Mouse (Mus musculus) heart, embryonic 15.5 days (tissue): Measurements from ENCODE around the gene Mettl7a3. TPM values are rescaled to one million over a fixed set of nuclear protein-coding genes. Genes with fewer than 3 reads are reported as not detected.
A peak's percentile ranks its signal among the peaks of the same experiment; 100 is the strongest.
"Not testable (repeated sequence)": the region's sequence is repeated elsewhere in the genome, so short reads cannot be mapped to it uniquely, and the experiment has no call there.

Experiments used
- ATAC-seq: fragments of 200-750 bp; cut with Nextera tagmentation; replicated peaks from 2 replicates; pipeline ENCODE4 v1.8.0; 2017; ENCODE audit warnings: low read depth, moderate TSS enrichment; ENCODE audit not compliant: insufficient number of reproducible peaks, insufficient read depth, low FRiP score
- H3K27ac ChIP-seq: fragments of 300-500 bp; sonication (generic); 2 replicates; pipeline ENCODE4 v1.5.1; 2015; ENCODE audit warnings: mild to moderate bottlenecking, inconsistent platforms
- H3K27me3 ChIP-seq: fragments of 300-500 bp; sonication (generic); 2 replicates; pipeline ENCODE4 v1.6.1; 2015; ENCODE audit warnings: inconsistent platforms
- H3K36me3 ChIP-seq: fragments of 300-500 bp; sonication (generic); 2 replicates; pipeline ENCODE4 v1.6.1; 2015; ENCODE audit warnings: mild to moderate bottlenecking, inconsistent platforms
- H3K4me1 ChIP-seq: fragments of 300-500 bp; sonication (generic); replicated peaks from 2 replicates; pipeline ENCODE4 v1.6.1; 2015; ENCODE audit warnings: inconsistent platforms
- H3K4me2 ChIP-seq: fragments of 300-500 bp; sonication (generic); 2 replicates; pipeline ENCODE4 v1.6.1; 2015; ENCODE audit warnings: inconsistent platforms, mild to moderate bottlenecking, moderate library complexity
- H3K4me3 ChIP-seq: fragments of 300-500 bp; sonication (generic); 2 replicates; pipeline ENCODE4 v1.5.1; 2015; ENCODE audit warnings: mild to moderate bottlenecking, inconsistent platforms
- H3K9ac ChIP-seq: fragments of 300-500 bp; sonication (generic); 2 replicates; pipeline ENCODE4 v1.6.1; 2015; ENCODE audit warnings: mild to moderate bottlenecking, inconsistent platforms
- H3K9me3 ChIP-seq: fragments of 300-500 bp; sonication (generic); replicated peaks from 2 replicates; pipeline ENCODE4 v1.6.1; 2016; ENCODE audit warnings: inconsistent platforms
- WGBS: fragments of 180-500 bp; shearing (Covaris S2); methylation state at CpG from one replicate; pipeline ENCODE4 v1.1.7; 2015; ENCODE audit warnings: mixed read lengths; 5-methylcytosine and 5-hydroxymethylcytosine counted together
- polyA plus RNA-seq: library from polyadenylated mRNA; unstranded; fragments of >200 nt; fragmentation: Nextera tagmentation; extraction: Ambion mirVana; gene quantifications from 2 replicates; pipeline ENCODE4 v1.2.1, GENCODE M21; 2015

The Mettl7a3 gene
- polyA plus RNA-seq, 1 experiment from 2014 or later, result not detected

DNA sequence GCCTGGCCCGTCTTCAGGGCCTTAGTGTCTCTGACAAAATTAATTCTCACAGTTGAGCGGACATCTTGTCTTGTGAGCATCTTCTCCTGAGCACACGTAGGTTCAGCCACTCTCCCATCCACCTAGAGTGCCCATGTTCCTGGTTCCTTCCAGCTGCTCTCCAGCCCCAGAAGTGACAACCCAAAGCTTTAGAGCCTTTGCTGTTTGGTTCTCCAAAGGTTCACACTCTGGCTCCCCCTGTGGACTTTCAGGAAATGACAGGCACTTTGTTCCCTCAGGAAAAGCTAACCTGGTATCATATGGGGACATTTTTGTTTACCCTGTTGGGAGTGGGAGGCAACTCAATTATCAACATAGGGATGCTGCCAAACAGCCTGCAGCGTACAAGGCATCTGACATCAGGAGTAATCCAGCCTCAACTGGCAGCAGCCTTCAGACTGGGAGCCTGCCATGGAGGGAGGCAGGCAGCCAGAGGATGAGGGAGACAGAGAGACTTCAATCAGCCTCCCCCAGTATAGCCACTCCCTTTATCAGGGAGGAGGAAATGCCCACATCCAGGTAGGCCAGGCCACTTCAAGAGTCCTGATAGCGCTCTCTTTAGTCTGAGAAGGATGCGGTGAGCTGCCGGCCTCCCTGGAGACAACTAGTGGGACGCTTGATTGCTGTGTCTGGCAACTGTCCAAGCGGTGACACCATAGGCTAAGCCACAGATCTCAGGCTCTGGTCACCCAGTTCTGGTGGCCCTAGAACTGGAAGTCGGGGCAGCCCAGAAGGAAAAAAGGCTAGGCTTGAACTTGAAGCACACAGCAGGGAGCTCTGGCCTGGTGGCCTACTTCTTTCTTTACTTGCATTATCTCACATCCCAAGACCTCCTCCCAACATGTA lies 2.4 kb upstream of the Mettl7a3 start:
- not testable (repeated sequence) for H3K4me2 ChIP-seq, H3K9me3 ChIP-seq, H3K4me1 ChIP-seq, H3K9ac ChIP-seq, H3K36me3 ChIP-seq, H3K4me3 ChIP-seq, H3K27me3 ChIP-seq, H3K27ac ChIP-seq
- ATAC-seq, result 0 out of 2 replicates have a peak, but pooled peaks have one; percentile 18
- WGBS, result 21% methylated on average over 2 of the region's 10 CpGs

DNA sequence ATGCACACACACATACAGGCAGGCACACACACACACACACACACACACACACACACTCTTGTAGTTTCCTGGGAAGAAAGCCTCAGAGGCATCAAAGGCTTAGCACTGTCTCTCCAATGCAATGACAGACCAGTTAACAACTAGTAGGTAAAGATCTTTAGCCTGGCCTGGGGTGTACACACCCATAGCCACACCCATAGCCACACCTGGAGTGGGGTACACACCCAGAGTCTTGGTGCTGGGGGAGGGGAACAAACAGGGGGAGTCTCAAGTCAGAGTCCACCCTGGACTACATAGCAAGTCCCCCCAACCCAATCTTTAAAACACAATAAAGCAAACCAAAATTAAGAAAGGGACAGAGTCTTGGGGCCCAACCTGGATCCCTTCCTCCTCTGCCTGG lies 2.6 kb downstream of the Mettl7a3 start:
- ATAC-seq, H3K9me3 ChIP-seq: not testable (repeated sequence)

DNA sequence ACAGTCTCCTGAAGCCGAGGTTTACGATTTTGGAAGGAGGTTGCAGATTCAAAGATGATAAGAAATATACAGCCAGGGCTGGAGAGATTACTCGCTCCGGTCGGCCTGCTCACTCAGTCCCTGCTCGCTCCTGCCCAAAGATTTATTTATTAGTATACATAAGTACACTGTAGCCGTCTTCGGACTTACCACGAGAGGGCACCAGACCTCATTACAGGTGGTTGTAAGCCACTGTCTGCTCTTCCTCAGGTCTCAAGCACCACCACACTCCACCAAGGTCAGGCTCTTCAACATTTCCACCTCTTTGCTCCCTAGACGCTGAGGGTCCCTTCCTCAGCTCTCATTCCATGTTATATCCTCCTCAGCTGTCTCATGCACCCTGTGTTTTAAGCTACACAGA lies 3.1 kb downstream of the Mettl7a3 start:
- not testable (repeated sequence) for H3K9me3 ChIP-seq, H3K9ac ChIP-seq, H3K27me3 ChIP-seq, ATAC-seq, H3K4me2 ChIP-seq, H3K36me3 ChIP-seq, H3K4me3 ChIP-seq, H3K4me1 ChIP-seq, H3K27ac ChIP-seq
- WGBS, result 36% methylated on average over 10 of the region's 10 CpGs

More for the DNA sequence above, 2.6 kb downstream of the Mettl7a3 start:
- H3K9ac ChIP-seq, H3K4me2 ChIP-seq, H3K27me3 ChIP-seq, H3K4me1 ChIP-seq, H3K27ac ChIP-seq, H3K36me3 ChIP-seq, H3K4me3 ChIP-seq: not testable (repeated sequence)

DNA sequence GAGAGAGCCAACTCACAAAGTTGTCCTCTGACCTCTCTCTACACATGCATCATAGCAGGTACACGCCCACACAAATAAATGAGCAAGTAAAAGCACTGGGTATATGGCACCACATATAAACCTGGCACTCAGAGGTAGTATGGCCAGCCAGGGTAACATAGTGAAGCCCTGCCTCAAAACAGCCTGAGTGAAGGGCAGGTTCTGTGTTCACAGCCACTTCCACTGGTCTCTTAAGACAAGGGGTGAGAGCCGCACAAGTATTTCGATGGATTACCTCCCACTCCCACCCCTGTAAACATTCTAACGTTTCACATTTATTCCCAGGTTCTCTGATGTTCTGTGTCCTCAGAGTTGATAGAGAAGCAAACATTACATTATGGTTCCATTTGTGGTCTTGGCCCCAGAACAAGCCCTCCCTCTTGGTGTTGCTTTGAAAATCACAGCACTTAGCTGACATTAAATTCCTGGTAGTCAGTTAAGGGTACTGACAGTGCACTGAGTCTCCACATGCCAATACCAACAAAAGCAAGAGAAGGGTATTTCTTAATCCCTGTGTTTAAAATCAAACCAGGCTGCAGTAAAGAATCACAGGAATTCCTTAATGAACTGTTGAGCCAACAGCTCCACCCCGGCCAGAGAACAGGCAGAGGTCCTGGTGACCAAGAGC lies 6.7 kb downstream of the Mettl7a3 start:
- WGBS, result 70% methylated on average over 4 of the region's 5 CpGs
- H3K27ac ChIP-seq, H3K27me3 ChIP-seq, H3K4me1 ChIP-seq, H3K4me3 ChIP-seq, H3K9ac ChIP-seq, H3K36me3 ChIP-seq, H3K4me2 ChIP-seq, H3K9me3 ChIP-seq, ATAC-seq: not testable (repeated sequence)

DNA sequence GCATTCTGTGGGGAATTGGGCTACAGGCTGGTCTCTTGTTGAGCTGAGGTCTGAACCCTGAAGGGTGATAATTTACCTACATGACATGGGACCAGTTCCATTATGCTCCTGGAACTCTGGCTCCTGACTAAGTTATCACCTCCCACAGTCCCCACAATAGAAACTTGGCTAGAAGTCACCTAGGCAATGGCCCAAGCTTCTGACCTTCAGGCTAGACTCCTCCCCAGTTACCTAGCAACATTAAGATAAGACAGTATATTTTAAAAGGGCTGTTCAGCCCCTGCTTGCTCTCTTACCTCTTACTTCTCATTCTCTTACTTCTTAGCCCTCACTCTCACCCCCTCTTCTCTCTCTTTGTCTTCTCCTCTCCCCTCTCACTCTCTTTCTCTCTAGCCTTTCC lies 10.8 kb downstream of the Mettl7a3 start:
- no peaks in the 10 kb centered on the region for H3K9me3 ChIP-seq
- no peaks in the 10 kb centered on the region for H3K36me3 ChIP-seq
- H3K4me3 ChIP-seq, result no peak overlapping the region
- no peak for ATAC-seq
- H3K9ac ChIP-seq, result no peak overlapping the region
- 0 out of 2 replicates have a peak, but pooled peaks cover 6% of the 10 kb centered on the region for H3K4me1 ChIP-seq
- no peaks in the 10 kb centered on the region for H3K27me3 ChIP-seq
- H3K4me2 ChIP-seq, result no peak overlapping the region
- no peak overlapping the region for H3K27ac ChIP-seq

DNA sequence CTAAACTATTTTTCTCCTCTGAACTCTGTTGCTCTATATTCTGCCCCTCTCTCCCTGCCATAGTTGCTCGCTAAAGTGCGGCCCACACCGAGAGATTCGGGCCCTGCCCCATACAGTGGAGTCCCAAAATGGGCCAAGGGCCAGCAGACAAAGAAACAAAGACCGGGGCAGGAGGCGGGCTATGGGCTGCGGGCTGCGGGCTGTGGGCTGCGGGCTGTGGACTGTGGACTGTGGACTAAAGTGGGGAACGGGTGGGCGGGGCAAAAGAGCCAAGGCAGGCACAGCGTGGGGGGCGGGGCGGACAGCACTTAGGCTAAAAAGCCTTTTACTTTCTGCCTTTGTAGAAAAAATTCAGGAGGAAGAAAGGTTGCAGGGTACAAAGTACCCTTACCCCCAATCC lies 12.0 kb downstream of the Mettl7a3 start:
- no peak overlapping the region for H3K4me2 ChIP-seq
- H3K4me3 ChIP-seq, result no peak overlapping the region
- 74% methylated on average over 14 of the region's 14 CpGs for WGBS
- H3K4me1 ChIP-seq, result peaks cover 14% of the 10 kb centered on the region
- H3K9ac ChIP-seq, result no peak overlapping the region
- ATAC-seq, result no peak
- no peaks in the 10 kb centered on the region for H3K36me3 ChIP-seq
- no peaks in the 10 kb centered on the region for H3K27me3 ChIP-seq
- H3K27ac ChIP-seq, result no peak overlapping the region
- no peaks in the 10 kb centered on the region for H3K9me3 ChIP-seq

DNA sequence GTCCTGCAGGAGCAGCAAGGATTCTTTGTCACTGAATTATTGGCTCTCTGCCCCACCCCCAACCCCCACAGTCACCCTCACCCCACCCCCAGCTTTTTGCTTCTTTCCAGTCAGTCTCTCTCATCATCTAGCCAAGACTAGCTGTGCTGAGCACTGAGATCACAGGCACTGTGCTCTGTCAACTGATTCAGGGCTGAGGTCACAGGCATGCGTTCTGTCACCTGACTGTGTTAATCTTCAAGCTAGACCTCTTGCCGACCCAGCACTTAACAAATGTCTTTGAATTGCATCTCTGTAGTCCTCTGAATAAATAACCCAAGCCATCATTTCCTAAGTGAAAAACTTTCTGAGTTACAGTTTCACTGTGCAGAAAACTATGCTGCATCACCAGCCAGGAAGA lies 14.8 kb downstream of the Mettl7a3 start:
- ATAC-seq, result no peak
- Histone ChIP-seq H3K4me2 (no peak overlapping the region), H3K4me1 (peaks cover 17% of the 10 kb centered on the region), H3K27ac (no peak overlapping the region), H3K36me3 (no peaks in the 10 kb centered on the region), H3K4me3 (no peak overlapping the region), H3K9me3 (no peaks in the 10 kb centered on the region), H3K27me3 (no peaks in the 10 kb centered on the region), H3K9ac (no peak overlapping the region)
- 24% methylated on average over 2 of the region's 2 CpGs for WGBS

DNA sequence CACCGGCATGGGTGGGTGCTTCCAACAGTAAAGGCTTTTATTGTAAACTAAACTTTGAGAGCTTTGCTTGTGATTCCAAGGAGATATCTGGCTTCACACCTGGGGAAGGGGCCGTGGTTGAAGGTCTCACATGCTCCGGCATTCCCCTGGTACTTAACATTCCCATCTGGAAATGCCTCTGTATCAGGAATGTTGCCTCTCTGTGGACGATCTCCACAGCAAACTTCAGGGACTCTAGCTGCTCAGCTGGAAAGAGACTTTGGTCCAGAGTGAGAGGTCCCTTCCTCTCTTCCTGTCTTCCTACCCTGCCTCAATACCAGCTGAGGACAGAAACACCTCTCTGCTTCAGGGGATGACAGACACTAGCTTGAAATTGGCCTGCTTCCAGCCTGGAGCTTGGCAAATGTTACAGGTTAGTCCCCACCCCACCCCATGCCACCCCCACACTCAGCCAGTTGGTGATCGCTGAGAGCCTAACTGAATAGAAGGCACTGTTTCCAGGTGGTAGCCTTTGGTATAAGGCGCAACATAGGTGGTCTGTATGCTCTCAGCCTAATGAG lies 16.9 kb downstream of the Mettl7a3 start:
- no peaks in the 10 kb centered on the region for H3K27me3 ChIP-seq
- no peak overlapping the region for H3K4me3 ChIP-seq
- no peak overlapping the region for H3K27ac ChIP-seq
- ATAC-seq, result no peak
- 0 out of 2 replicates have a peak overlapping the region, but pooled peaks have one; percentile 21 for H3K4me2 ChIP-seq
- H3K9me3 ChIP-seq, result no peaks in the 10 kb centered on the region
- H3K9ac ChIP-seq, result no peak overlapping the region
- peaks cover 17% of the 10 kb centered on the region for H3K4me1 ChIP-seq
- 43% methylated on average over 6 of the region's 6 CpGs for WGBS
- H3K36me3 ChIP-seq, result no peaks in the 10 kb centered on the region

DNA sequence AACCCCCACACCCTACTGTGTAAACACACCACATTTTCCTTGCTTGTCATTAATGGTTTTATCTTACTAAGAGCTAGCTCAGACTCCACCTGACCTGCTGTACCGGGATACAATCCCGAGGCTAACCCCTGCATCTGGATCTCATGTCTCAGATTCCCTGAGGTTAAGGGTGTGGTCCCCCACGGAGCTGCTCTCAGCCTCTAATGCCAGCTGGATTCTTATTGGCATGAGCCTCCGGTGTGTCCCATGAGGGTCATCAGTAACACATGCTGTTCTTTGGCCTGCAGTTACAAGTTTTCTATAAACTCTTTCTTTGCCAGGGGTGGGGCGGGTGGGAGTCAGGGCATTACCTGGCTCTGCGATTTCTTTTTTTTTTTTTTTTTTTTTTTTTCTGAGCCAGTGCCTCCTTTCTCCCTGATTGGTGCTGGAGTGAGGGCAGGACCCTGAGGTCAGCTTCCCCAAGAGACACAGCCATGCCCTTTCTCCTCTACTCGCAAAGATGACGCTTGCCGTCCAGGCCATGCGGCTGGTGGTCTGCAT lies 18.1 kb downstream of the Mettl7a3 start, which contains the start of the genes Methig1 and Mettl7a2:
Gene Methig1, plus strand, starts transcription at position 439 of the 540 bp plus-strand sequence.
Gene Mettl7a2, plus strand, starts transcription at position 490 of the 540 bp plus-strand sequence.
- peaks cover 17% of the 10 kb centered on the region for H3K4me1 ChIP-seq
- H3K4me3 ChIP-seq, result no peak within 1 kb of the TSS
- 82% methylated on average over 10 of the region's 10 CpGs for WGBS
- no peaks in the 10 kb centered on the region for H3K36me3 ChIP-seq
- no peak within 1 kb of the TSS for H3K27ac ChIP-seq
- no peak within 1 kb of the TSS for H3K4me2 ChIP-seq
- H3K9ac ChIP-seq, result no peak within 1 kb of the TSS
- no peaks in the 10 kb centered on the region for H3K27me3 ChIP-seq
- no peak for ATAC-seq
- H3K9me3 ChIP-seq, result no peaks in the 10 kb centered on the region

DNA sequence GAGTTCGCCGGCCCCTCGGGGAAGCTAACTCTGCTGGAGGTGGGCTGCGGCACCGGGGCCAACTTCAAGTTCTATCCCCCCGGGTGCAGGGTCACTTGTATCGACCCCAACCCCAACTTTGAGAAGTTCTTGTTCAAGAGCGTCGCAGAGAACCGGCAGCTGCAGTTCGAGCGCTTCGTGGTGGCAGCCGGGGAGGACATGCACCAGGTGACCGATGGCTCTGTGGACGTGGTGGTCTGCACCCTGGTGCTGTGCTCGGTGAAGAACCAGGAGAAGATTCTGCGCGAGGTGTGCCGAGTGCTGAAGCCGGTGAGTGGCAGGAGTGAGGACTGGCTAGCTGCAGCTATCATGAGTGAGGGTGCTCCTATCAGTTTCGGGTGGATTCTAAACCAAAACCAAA lies 18.7 kb downstream of the Mettl7a3 start:
- H3K9ac ChIP-seq, H3K4me2 ChIP-seq, H3K36me3 ChIP-seq, H3K27ac ChIP-seq, H3K4me3 ChIP-seq, H3K9me3 ChIP-seq, H3K27me3 ChIP-seq, ATAC-seq: not testable (repeated sequence)
- H3K4me1 ChIP-seq, result peaks cover 17% of the 10 kb centered on the region
- WGBS, result 86% methylated on average over 16 of the region's 22 CpGs

DNA sequence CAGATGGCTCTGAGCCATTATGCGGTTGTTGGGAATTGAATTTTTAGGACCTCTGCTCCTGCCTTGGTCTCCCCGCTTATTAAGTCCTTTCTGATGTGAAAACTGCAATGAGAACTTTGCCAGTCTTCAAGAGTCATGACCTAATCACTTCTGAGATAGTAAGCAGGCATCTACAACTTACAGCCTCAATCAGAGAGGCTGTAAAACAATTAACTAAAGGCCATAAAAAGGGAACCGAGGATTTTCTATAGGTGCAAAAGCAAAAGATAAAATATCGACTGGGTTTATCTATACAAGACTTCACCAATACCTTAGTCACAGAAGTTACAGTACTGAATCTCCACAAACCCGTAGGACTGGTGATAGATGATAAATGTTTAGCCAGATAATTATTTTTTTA lies 21.1 kb downstream of the Mettl7a3 start:
- Histone ChIP-seq H3K4me1 (peaks cover 12% of the 10 kb centered on the region), H3K4me2 (no peak overlapping the region), H3K27me3 (no peaks in the 10 kb centered on the region), H3K36me3 (no peaks in the 10 kb centered on the region), H3K4me3 (no peak overlapping the region), H3K9ac (no peak overlapping the region), H3K9me3 (no peaks in the 10 kb centered on the region), H3K27ac (no peak overlapping the region)
- WGBS, result 81% methylated on average over 5 of the region's 5 CpGs
- ATAC-seq, result no peak
